Mouse (Mus musculus) forebrain, embryonic 15.5 days (tissue): ENCODE measurements around the gene Prr11. TPM values are rescaled to one million over a fixed set of nuclear protein-coding genes. Genes with fewer than 3 reads are reported as not detected.

Experiments used
- ATAC-seq: fragments of 200-750 bp; cut with Nextera tagmentation; replicated peaks from 2 replicates; pipeline ENCODE4 v1.8.0; 2017; ENCODE audit warnings: mild to moderate bottlenecking, moderate TSS enrichment, moderate library complexity
- H3K27ac ChIP-seq: fragments of 300-500 bp; sonication (generic); replicated peaks from 2 replicates; pipeline ENCODE4 v1.5.1; 2015; ENCODE audit warnings: mild to moderate bottlenecking, inconsistent platforms
- H3K27me3 ChIP-seq: fragments of 300-500 bp; sonication (generic); 2 replicates; pipeline ENCODE4 v1.6.1; 2015; ENCODE audit warnings: inconsistent platforms
- H3K36me3 ChIP-seq: fragments of 300-500 bp; sonication (generic); 2 replicates; pipeline ENCODE4 v1.6.1; 2015; ENCODE audit warnings: mild to moderate bottlenecking, inconsistent platforms
- H3K4me1 ChIP-seq: fragments of 300-500 bp; sonication (generic); 2 replicates; pipeline ENCODE4 v1.6.1; 2015; ENCODE audit warnings: inconsistent platforms
- H3K4me2 ChIP-seq: fragments of 300-500 bp; sonication (generic); replicated peaks from 2 replicates; pipeline ENCODE4 v1.6.1; 2015; ENCODE audit warnings: mild to moderate bottlenecking, inconsistent platforms
- H3K4me3 ChIP-seq: fragments of 300-500 bp; sonication (generic); 2 replicates; pipeline ENCODE4 v1.5.1; 2015; ENCODE audit warnings: mild to moderate bottlenecking, inconsistent platforms
- H3K9ac ChIP-seq: fragments of 300-500 bp; sonication (generic); replicated peaks from 2 replicates; pipeline ENCODE4 v1.6.1; 2015; ENCODE audit warnings: mild to moderate bottlenecking, inconsistent platforms
- H3K9me3 ChIP-seq: fragments of 300-500 bp; sonication (generic); 2 replicates; pipeline ENCODE4 v1.6.1; 2016; ENCODE audit warnings: inconsistent platforms
- WGBS: fragments of 180-500 bp; shearing (Covaris S2); methylation state at CpG from one replicate; pipeline ENCODE4 v1.1.7; 2015; ENCODE audit warnings: mixed read lengths; 5-methylcytosine and 5-hydroxymethylcytosine counted together
- microRNA counts: library from miRNA; unstranded; fragments of <30 nt; microRNA quantifications from one replicate; lab custom pipeline; 2016
- microRNA-seq: library from miRNA; unstranded; fragments of <30 nt; microRNA quantifications from one replicate; pipeline ENCODE4, GENCODE M21; 2016
- polyA plus RNA-seq: library from polyadenylated mRNA; unstranded; fragments of >200 nt; fragmentation: Nextera tagmentation; extraction: Ambion mirVana; gene quantifications from 2 replicates; pipeline ENCODE4 v1.2.1, GENCODE M21; 2015

The Prr11 gene
- polyA plus RNA-seq, 1 experiment from 2014 or later: 4.0 TPM

GRCm38 (mm10) chr11:87039307-87039963 lies 69.1 kb downstream of the Prr11 start:
- peaks cover 83% of the 10 kb centered on the region for H3K36me3 ChIP-seq
- 91% methylated on average over 9 of the region's 9 CpGs for WGBS

More at GRCm38 (mm10) chr11:87039307-87039963, 69.1 kb downstream of the Prr11 start:
- H3K4me2 ChIP-seq: no peak overlapping the region
- no peaks in the 10 kb centered on the region for H3K9me3 ChIP-seq
- no peak overlapping the region for H3K27ac ChIP-seq
- no peak overlapping the region for H3K4me3 ChIP-seq
- ATAC-seq: no peak
- no peaks in the 10 kb centered on the region for H3K27me3 ChIP-seq
- H3K4me1 ChIP-seq: no peaks in the 10 kb centered on the region
- no peak overlapping the region for H3K9ac ChIP-seq

MicroRNA genes within 50 kb of the gene (microRNA counts, 519-probe panel; counts per million panel counts)
- 4,359 counts per million, percentile 94 among the panel's probes with 10 or more counts for microRNA mmu-miR-301a (lab: Ali Mortazavi, UCI)

Small RNA genes within 50 kb of the gene (microRNA-seq; reads per million reads assigned to microRNA genes)
- 3,245 reads per million, percentile 88 among the genes with 10 or more reads in this experiment for gene Mir301

Other genes with a start within 250 kb of the Prr11 start
- 8.1 and 8.3 TPM in 2 replicates for gene Ypel2, start 115.0 kb downstream of the Prr11 start, polyA plus RNA-seq
- 187 TPM in 2 replicates for gene Gdpd1, start 34.6 kb downstream of the Prr11 start, polyA plus RNA-seq
- gene Smg8, start 21.9 kb downstream of the Prr11 start, polyA plus RNA-seq: 22.2 and 22.6 TPM in 2 replicates
- gene Ska2, start 526 bp upstream of the Prr11 start, polyA plus RNA-seq: 73.9 and 80.2 TPM in 2 replicates
- 86.9 and 90.3 TPM in 2 replicates for gene Trim37, start 18.4 kb upstream of the Prr11 start, polyA plus RNA-seq